Mouse (Mus musculus): ENCODE measurements around the gene Myoz2. TPM values are rescaled to one million over a fixed set of nuclear protein-coding genes. Genes with fewer than 3 reads are reported as not detected.

The Myoz2 gene
- polyA plus RNA-seq, 1 experiment = not detected

- Histone ChIP-seq H3K36me3 (ENCODE audit: control insufficient read depth, insufficient read depth, low read length, poor library complexity, severe bottlenecking) (no peaks in the 10 kb centered on the region), H3K27me3 (ENCODE audit: control insufficient read depth, insufficient read depth, low read length, poor library complexity, severe bottlenecking) (no peaks in the 10 kb centered on the region), H3K9me3 (replicated peaks; ENCODE audit: control insufficient read depth, insufficient read depth, low read length, poor library complexity, severe bottlenecking) (peaks cover 4% of the 10 kb centered on the region; the same call in 1 of the 2 replicates), H3K4me3 (ENCODE audit: low read depth, low read length) (no peak overlapping the region), H3K9ac (ENCODE audit: low read depth, poor library complexity, severe bottlenecking) (no peak overlapping the region), H3K4me1 (ENCODE audit: control insufficient read depth, insufficient read depth, low read length) (no peaks in the 10 kb centered on the region), H3K27ac (ENCODE audit: insufficient read depth, low read length) (no peak overlapping the region)
- TF ChIP-seq CTCF (IDR thresholded peaks at IDR 0.05; ENCODE audit: low read depth, low read length) (no peak), POLR2A (IDR thresholded peaks at IDR 0.05; ENCODE audit: insufficient read depth, low read length) (no peak), EP300 (IDR thresholded peaks at IDR 0.05; ENCODE audit: insufficient read depth, low read depth, low read length) (no peak)
Observed at GRCm38 (mm10) chr3:123073351-123073750, 38.5 kb upstream of the Myoz2 start.

- peaks cover 4% of the 10 kb centered on the region; the same call in 1 of the 2 replicates for H3K9me3 ChIP-seq (replicated peaks; ENCODE audit: control insufficient read depth, insufficient read depth, low read length, poor library complexity, severe bottlenecking)
- no peak overlapping the region for H3K4me3 ChIP-seq (ENCODE audit: low read depth, low read length)
- H3K4me1 ChIP-seq (ENCODE audit: control insufficient read depth, insufficient read depth, low read length) = no peaks in the 10 kb centered on the region
- H3K27me3 ChIP-seq (ENCODE audit: control insufficient read depth, insufficient read depth, low read length, poor library complexity, severe bottlenecking) = no peaks in the 10 kb centered on the region
- no peak for TF ChIP-seq EP300 (IDR thresholded peaks at IDR 0.05; ENCODE audit: insufficient read depth, low read depth, low read length)
- no peak for TF ChIP-seq POLR2A (IDR thresholded peaks at IDR 0.05; ENCODE audit: insufficient read depth, low read length)
- TF ChIP-seq CTCF (IDR thresholded peaks at IDR 0.05; ENCODE audit: low read depth, low read length) = no peak
- H3K27ac ChIP-seq (ENCODE audit: insufficient read depth, low read length) = no peak overlapping the region
- H3K9ac ChIP-seq (ENCODE audit: low read depth, poor library complexity, severe bottlenecking) = no peak overlapping the region
- no peaks in the 10 kb centered on the region for H3K36me3 ChIP-seq (ENCODE audit: control insufficient read depth, insufficient read depth, low read length, poor library complexity, severe bottlenecking)
Observed at GRCm38 (mm10) chr3:123072472-123072871, 37.7 kb upstream of the Myoz2 start.

- no peaks in the 10 kb centered on the region for H3K36me3 ChIP-seq (ENCODE audit: control insufficient read depth, insufficient read depth, low read length, poor library complexity, severe bottlenecking)
- H3K9me3 ChIP-seq (replicated peaks; ENCODE audit: control insufficient read depth, insufficient read depth, low read length, poor library complexity, severe bottlenecking) = no peaks in the 10 kb centered on the region
- TF ChIP-seq EP300 (IDR thresholded peaks at IDR 0.05; ENCODE audit: insufficient read depth, low read depth, low read length) (no peak), POLR2A (IDR thresholded peaks at IDR 0.05; ENCODE audit: insufficient read depth, low read length) (no peak), CTCF (IDR thresholded peaks at IDR 0.05; ENCODE audit: low read depth, low read length) (no peak)
- H3K27ac ChIP-seq (ENCODE audit: insufficient read depth, low read length) = no peak overlapping the region
- no peaks in the 10 kb centered on the region for H3K4me1 ChIP-seq (ENCODE audit: control insufficient read depth, insufficient read depth, low read length)
- H3K9ac ChIP-seq (ENCODE audit: low read depth, poor library complexity, severe bottlenecking) = no peak overlapping the region
- no peaks in the 10 kb centered on the region for H3K27me3 ChIP-seq (ENCODE audit: control insufficient read depth, insufficient read depth, low read length, poor library complexity, severe bottlenecking)
- no peak overlapping the region for H3K4me3 ChIP-seq (ENCODE audit: low read depth, low read length)
Observed at GRCm38 (mm10) chr3:123070996-123071395, 36.2 kb upstream of the Myoz2 start.

- H3K4me1 ChIP-seq (ENCODE audit: control insufficient read depth, insufficient read depth, low read length) = peaks cover 3% of the 10 kb centered on the region
- no peaks in the 10 kb centered on the region for H3K27me3 ChIP-seq (ENCODE audit: control insufficient read depth, insufficient read depth, low read length, poor library complexity, severe bottlenecking)
- H3K36me3 ChIP-seq (ENCODE audit: control insufficient read depth, insufficient read depth, low read length, poor library complexity, severe bottlenecking) = no peaks in the 10 kb centered on the region
- no peak overlapping the region for H3K4me3 ChIP-seq (ENCODE audit: low read depth, low read length)
- no peak for TF ChIP-seq CTCF (IDR thresholded peaks at IDR 0.05; ENCODE audit: low read depth, low read length)
- no peak for TF ChIP-seq POLR2A (IDR thresholded peaks at IDR 0.05; ENCODE audit: insufficient read depth, low read length)
- no peak for TF ChIP-seq EP300 (IDR thresholded peaks at IDR 0.05; ENCODE audit: insufficient read depth, low read depth, low read length)
- no peak overlapping the region for H3K9ac ChIP-seq (ENCODE audit: low read depth, poor library complexity, severe bottlenecking)
- no peaks in the 10 kb centered on the region for H3K9me3 ChIP-seq (replicated peaks; ENCODE audit: control insufficient read depth, insufficient read depth, low read length, poor library complexity, severe bottlenecking)
- H3K27ac ChIP-seq (ENCODE audit: insufficient read depth, low read length) = no peak overlapping the region
Observed at GRCm38 (mm10) chr3:123066836-123067235, 32.0 kb upstream of the Myoz2 start.

- Histone ChIP-seq H3K4me3 (ENCODE audit: low read depth, low read length) (no peak overlapping the region), H3K27me3 (ENCODE audit: control insufficient read depth, insufficient read depth, low read length, poor library complexity, severe bottlenecking) (no peaks in the 10 kb centered on the region), H3K36me3 (ENCODE audit: control insufficient read depth, insufficient read depth, low read length, poor library complexity, severe bottlenecking) (no peaks in the 10 kb centered on the region), H3K9ac (ENCODE audit: low read depth, poor library complexity, severe bottlenecking) (no peak overlapping the region), H3K4me1 (ENCODE audit: control insufficient read depth, insufficient read depth, low read length) (peaks cover 5% of the 10 kb centered on the region), H3K27ac (ENCODE audit: insufficient read depth, low read length) (no peak overlapping the region), H3K9me3 (replicated peaks; ENCODE audit: control insufficient read depth, insufficient read depth, low read length, poor library complexity, severe bottlenecking) (no peaks in the 10 kb centered on the region)
- TF ChIP-seq EP300 (IDR thresholded peaks at IDR 0.05; ENCODE audit: insufficient read depth, low read depth, low read length) (no peak), POLR2A (IDR thresholded peaks at IDR 0.05; ENCODE audit: insufficient read depth, low read length) (no peak), CTCF (IDR thresholded peaks at IDR 0.05; ENCODE audit: low read depth, low read length) (no peak)
Observed at GRCm38 (mm10) chr3:123065466-123065865, 30.7 kb upstream of the Myoz2 start.

GRCm38 (mm10) chr3:123064186-123064585 is 29.4 kb upstream of the Myoz2 start:
- Histone ChIP-seq H3K9ac (ENCODE audit: low read depth, poor library complexity, severe bottlenecking) (no peak overlapping the region), H3K9me3 (replicated peaks; ENCODE audit: control insufficient read depth, insufficient read depth, low read length, poor library complexity, severe bottlenecking) (no peaks in the 10 kb centered on the region), H3K4me1 (ENCODE audit: control insufficient read depth, insufficient read depth, low read length) (peaks cover 5% of the 10 kb centered on the region), H3K27ac (ENCODE audit: insufficient read depth, low read length) (no peak overlapping the region), H3K4me3 (ENCODE audit: low read depth, low read length) (no peak overlapping the region), H3K36me3 (ENCODE audit: control insufficient read depth, insufficient read depth, low read length, poor library complexity, severe bottlenecking) (no peaks in the 10 kb centered on the region), H3K27me3 (ENCODE audit: control insufficient read depth, insufficient read depth, low read length, poor library complexity, severe bottlenecking) (no peaks in the 10 kb centered on the region)
- TF ChIP-seq EP300 (IDR thresholded peaks at IDR 0.05; ENCODE audit: insufficient read depth, low read depth, low read length) (0 out of 2 replicates have a peak, but pooled peaks have one; percentile 50), POLR2A (IDR thresholded peaks at IDR 0.05; ENCODE audit: insufficient read depth, low read length) (no peak)

Measured in ES-Bruce4 (cell line).